Mouse (Mus musculus) E14TG2a.4 (cell line): ENCODE results near the gene Gif.

Experiments
- CTCF ChIP-seq: conservative IDR thresholded peaks from 2 replicates; pipeline ENCODE4 v1.5.1; 2014; ENCODE audit warnings: low read length
- POU5F1 ChIP-seq: IDR thresholded peaks from 2 replicates; pipeline ENCODE4 v1.6.1; 2014; ENCODE audit warnings: low read length, borderline replicate concordance

GRCm38 (mm10) chr19:11770205-11770892 lies 23.0 kb downstream of the Gif start, which contains the start of gene Mrpl16:
- TF ChIP-seq CTCF (no peak), POU5F1 (no peak)
